Mouse (Mus musculus): ENCODE measurements around the gene Vmn2r80. TPM values are rescaled to one million over a fixed set of nuclear protein-coding genes. Genes with fewer than 3 reads are reported as not detected.

Vmn2r80 gene
- total and polyA plus RNA-seq, 2 experiments from 2014 or later = not detected

- ATAC-seq (ENCODE audit: insufficient read depth, low read depth) (no peak), DNase-seq (ENCODE audit: low spot score) (no peak)
- no peaks in the 10 kb centered on the region for H3K4me1 ChIP-seq (ENCODE audit: control insufficient read depth, insufficient read depth)
- H3K27ac ChIP-seq (ENCODE audit: low read depth) = no peak overlapping the region
- no peaks in the 10 kb centered on the region for H3K36me3 ChIP-seq (replicated peaks; ENCODE audit: control insufficient read depth, insufficient read depth, low read length)
- no peak overlapping the region for H3K4me2 ChIP-seq (ENCODE audit: low read depth, low read length)
- TF ChIP-seq EP300 (IDR thresholded peaks at IDR 0.05; ENCODE audit: low read depth) (no peak), CTCF (IDR thresholded peaks at IDR 0.05; ENCODE audit: low read depth) (no peak)
- WGBS = 58% methylated on average over 7 of the region's 7 CpGs
- H3K9ac ChIP-seq (replicated peaks; ENCODE audit: low read depth, low read length) = no peak overlapping the region
- no peaks in the 10 kb centered on the region for H3K27me3 ChIP-seq (ENCODE audit: control insufficient read depth, insufficient read depth, low read length)
- H3K9me3 ChIP-seq (replicated peaks; ENCODE audit: control insufficient read depth, low read length) = no peaks in the 10 kb centered on the region
- no peak overlapping the region for H3K4me3 ChIP-seq (ENCODE audit: low read depth, low read length)
These were observed 73.6 kb downstream of the Vmn2r80 start for GRCm38 (mm10) chr10:79222214-79222613.

Other genes with a start within 250 kb of the Vmn2r80 start
- not detected in 2 replicates for gene Olfr1354, start 235.6 kb upstream of the Vmn2r80 start, total RNA-seq (2014; rRNA removed; ENCODE audit: low replicate concordance)
- gene Olfr1354, start 235.6 kb upstream of the Vmn2r80 start, polyA plus RNA-seq (2015; fragmentation: Nextera tagmentation; extraction: Ambion mirVana) = not detected in 2 replicates
- not detected in 2 replicates for gene Olfr8, start 198.1 kb upstream of the Vmn2r80 start, total RNA-seq (2014; rRNA removed; ENCODE audit: low replicate concordance)
- gene Olfr8, start 198.1 kb upstream of the Vmn2r80 start, polyA plus RNA-seq (2015; fragmentation: Nextera tagmentation; extraction: Ambion mirVana) = not detected in 2 replicates
- not detected in 2 replicates for gene Olfr1353, start 185.5 kb upstream of the Vmn2r80 start, total RNA-seq (2014; rRNA removed; ENCODE audit: low replicate concordance)
- not detected in 2 replicates for gene Olfr1353, start 185.5 kb upstream of the Vmn2r80 start, polyA plus RNA-seq (2015; fragmentation: Nextera tagmentation; extraction: Ambion mirVana)
- not detected in 2 replicates for gene Olfr1352, start 167.7 kb upstream of the Vmn2r80 start, total RNA-seq (2014; rRNA removed; ENCODE audit: low replicate concordance)
- gene Olfr1352, start 167.7 kb upstream of the Vmn2r80 start, polyA plus RNA-seq (2015; fragmentation: Nextera tagmentation; extraction: Ambion mirVana) = not detected in 2 replicates
- not detected in 2 replicates for gene Olfr1351, start 136.3 kb upstream of the Vmn2r80 start, total RNA-seq (2014; rRNA removed; ENCODE audit: low replicate concordance)
- gene Olfr1351, start 136.3 kb upstream of the Vmn2r80 start, polyA plus RNA-seq (2015; fragmentation: Nextera tagmentation; extraction: Ambion mirVana) = not detected in 2 replicates
- gene Olfr57, start 120.0 kb upstream of the Vmn2r80 start, total RNA-seq (2014; rRNA removed; ENCODE audit: low replicate concordance) = not detected in 2 replicates
- gene Olfr57, start 120.0 kb upstream of the Vmn2r80 start, polyA plus RNA-seq (2015; fragmentation: Nextera tagmentation; extraction: Ambion mirVana) = not detected in 2 replicates
- gene 2610008E11Rik, start 51.2 kb upstream of the Vmn2r80 start, total RNA-seq (2014; rRNA removed; ENCODE audit: low replicate concordance) = 7.7 and 10.9 TPM in 2 replicates
- 13.0 and 14.0 TPM in 2 replicates for gene 2610008E11Rik, start 51.2 kb upstream of the Vmn2r80 start, polyA plus RNA-seq (2015; fragmentation: Nextera tagmentation; extraction: Ambion mirVana)
- gene Vmn2r81, start 98.9 kb downstream of the Vmn2r80 start, total RNA-seq (2014; rRNA removed; ENCODE audit: low replicate concordance) = not detected in 2 replicates
- not detected in 2 replicates for gene Vmn2r81, start 98.9 kb downstream of the Vmn2r80 start, polyA plus RNA-seq (2015; fragmentation: Nextera tagmentation; extraction: Ambion mirVana)
- not detected in 2 replicates for gene Vmn2r82, start 207.8 kb downstream of the Vmn2r80 start, total RNA-seq (2014; rRNA removed; ENCODE audit: low replicate concordance)
- not detected in 2 replicates for gene Vmn2r82, start 207.8 kb downstream of the Vmn2r80 start, polyA plus RNA-seq (2015; fragmentation: Nextera tagmentation; extraction: Ambion mirVana)